Mouse (Mus musculus): Measurements from ENCODE around the gene Cfap52. TPM values are rescaled to one million over a fixed set of nuclear protein-coding genes. Genes with fewer than 3 reads are reported as not detected.

Gene Cfap52
- polyA plus RNA-seq, 1 experiment: 76.9 TPM

GRCm38 (mm10) chr11:67998905-67999304 lies 33.5 kb upstream of the Cfap52 start:
- Histone ChIP-seq H3K36me3 (ENCODE audit: control insufficient read depth, insufficient read depth, low read length) (no peaks in the 10 kb centered on the region), H3K27ac (ENCODE audit: control insufficient read depth, insufficient read depth, low read depth, low read length) (no peak overlapping the region), H3K4me1 (ENCODE audit: control insufficient read depth, insufficient read depth, low read length) (no peaks in the 10 kb centered on the region), H3K27me3 (ENCODE audit: control insufficient read depth, insufficient read depth, low read length) (no peaks in the 10 kb centered on the region), H3K4me3 (ENCODE audit: control insufficient read depth, low read depth, low read length) (no peak overlapping the region)
- no peak for TF ChIP-seq POLR2A (IDR thresholded peaks at IDR 0.05; ENCODE audit: control insufficient read depth, low read depth, low read length)
- TF ChIP-seq CTCF (IDR thresholded peaks at IDR 0.05; ENCODE audit: control insufficient read depth, insufficient read depth, insufficient replicate concordance, low read depth, low read length): no peak

GRCm38 (mm10) chr11:67995965-67996364 lies 30.5 kb upstream of the Cfap52 start:
- no peak overlapping the region for H3K4me3 ChIP-seq (ENCODE audit: control insufficient read depth, low read depth, low read length)
- TF ChIP-seq CTCF (IDR thresholded peaks at IDR 0.05; ENCODE audit: control insufficient read depth, insufficient read depth, insufficient replicate concordance, low read depth, low read length) (no peak), POLR2A (IDR thresholded peaks at IDR 0.05; ENCODE audit: control insufficient read depth, low read depth, low read length) (no peak)
- H3K36me3 ChIP-seq (ENCODE audit: control insufficient read depth, insufficient read depth, low read length): no peaks in the 10 kb centered on the region
- no peaks in the 10 kb centered on the region for H3K4me1 ChIP-seq (ENCODE audit: control insufficient read depth, insufficient read depth, low read length)
- no peak overlapping the region for H3K27ac ChIP-seq (ENCODE audit: control insufficient read depth, insufficient read depth, low read depth, low read length)
- no peaks in the 10 kb centered on the region for H3K27me3 ChIP-seq (ENCODE audit: control insufficient read depth, insufficient read depth, low read length)

GRCm38 (mm10) chr11:67991240-67991639 lies 25.8 kb upstream of the Cfap52 start:
- no peaks in the 10 kb centered on the region for H3K4me1 ChIP-seq (ENCODE audit: control insufficient read depth, insufficient read depth, low read length)
- H3K4me3 ChIP-seq (ENCODE audit: control insufficient read depth, low read depth, low read length): no peak overlapping the region
- no peak for TF ChIP-seq CTCF (IDR thresholded peaks at IDR 0.05; ENCODE audit: control insufficient read depth, insufficient read depth, insufficient replicate concordance, low read depth, low read length)
- no peak for TF ChIP-seq POLR2A (IDR thresholded peaks at IDR 0.05; ENCODE audit: control insufficient read depth, low read depth, low read length)
- no peaks in the 10 kb centered on the region for H3K27me3 ChIP-seq (ENCODE audit: control insufficient read depth, insufficient read depth, low read length)
- no peak overlapping the region for H3K27ac ChIP-seq (ENCODE audit: control insufficient read depth, insufficient read depth, low read depth, low read length)
- no peaks in the 10 kb centered on the region for H3K36me3 ChIP-seq (ENCODE audit: control insufficient read depth, insufficient read depth, low read length)

DNA sequence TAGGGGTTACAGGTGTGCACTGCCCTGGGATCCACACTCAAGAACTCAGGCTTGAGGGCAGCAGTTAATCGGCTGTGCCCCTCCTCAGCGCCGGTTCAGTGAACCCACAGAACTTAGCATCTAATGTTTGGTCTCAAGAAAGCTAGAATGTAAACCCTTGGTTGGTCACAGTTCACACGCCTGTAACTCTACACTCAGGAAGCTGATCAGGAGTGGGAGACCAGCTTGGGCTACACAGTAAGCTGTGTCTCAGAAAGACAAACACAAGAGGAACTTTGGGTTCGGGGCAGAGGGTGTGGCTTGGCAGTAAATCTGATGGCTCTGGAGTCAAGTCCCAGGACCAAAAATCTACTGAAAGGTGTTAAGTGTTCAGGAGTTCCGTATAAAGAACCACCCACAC lies 18.1 kb upstream of the Cfap52 start:
- H3K4me1 ChIP-seq (ENCODE audit: control insufficient read depth, insufficient read depth, low read length): no peaks in the 10 kb centered on the region
- no peaks in the 10 kb centered on the region for H3K27me3 ChIP-seq (ENCODE audit: control insufficient read depth, insufficient read depth, low read length)
- no peaks in the 10 kb centered on the region for H3K36me3 ChIP-seq (ENCODE audit: control insufficient read depth, insufficient read depth, low read length)
- no peak overlapping the region for H3K27ac ChIP-seq (ENCODE audit: control insufficient read depth, insufficient read depth, low read depth, low read length)
- no peak overlapping the region for H3K4me3 ChIP-seq (ENCODE audit: control insufficient read depth, low read depth, low read length)
- TF ChIP-seq POLR2A (IDR thresholded peaks at IDR 0.05; ENCODE audit: control insufficient read depth, low read depth, low read length) (no peak), CTCF (IDR thresholded peaks at IDR 0.05; ENCODE audit: control insufficient read depth, insufficient read depth, insufficient replicate concordance, low read depth, low read length) (no peak)

DNA sequence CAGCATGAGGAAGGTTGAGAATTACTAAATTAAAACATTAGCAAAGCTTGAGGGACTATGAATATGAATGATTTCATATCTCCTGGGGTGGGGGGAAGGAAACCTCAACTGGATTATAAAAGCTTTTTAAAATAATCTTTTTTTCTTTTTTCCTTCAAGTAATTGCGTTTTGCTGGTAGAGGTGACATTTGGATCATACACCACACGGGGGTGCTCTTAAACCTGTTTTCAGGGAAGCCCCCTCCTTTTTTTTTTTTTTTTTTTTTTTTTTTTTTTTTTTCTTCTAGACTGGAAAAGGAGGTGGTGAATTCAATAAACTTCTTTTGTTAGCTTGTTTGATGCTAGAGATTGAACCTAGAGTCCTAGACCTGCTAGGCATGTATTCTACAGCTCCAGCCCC lies 9.8 kb upstream of the Cfap52 start:
- Histone ChIP-seq H3K36me3 (ENCODE audit: control insufficient read depth, insufficient read depth, low read length) (no peaks in the 10 kb centered on the region), H3K4me3 (ENCODE audit: control insufficient read depth, low read depth, low read length) (no peak overlapping the region), H3K27me3 (ENCODE audit: control insufficient read depth, insufficient read depth, low read length) (no peaks in the 10 kb centered on the region), H3K27ac (ENCODE audit: control insufficient read depth, insufficient read depth, low read depth, low read length) (no peak overlapping the region), H3K4me1 (ENCODE audit: control insufficient read depth, insufficient read depth, low read length) (no peaks in the 10 kb centered on the region)
- no peak for TF ChIP-seq CTCF (IDR thresholded peaks at IDR 0.05; ENCODE audit: control insufficient read depth, insufficient read depth, insufficient replicate concordance, low read depth, low read length)
- TF ChIP-seq POLR2A (IDR thresholded peaks at IDR 0.05; ENCODE audit: control insufficient read depth, low read depth, low read length): no peak

- Histone ChIP-seq H3K4me1 (ENCODE audit: control insufficient read depth, insufficient read depth, low read length) (no peaks in the 10 kb centered on the region), H3K27ac (ENCODE audit: control insufficient read depth, insufficient read depth, low read depth, low read length) (no peak overlapping the region)
- no peak for TF ChIP-seq CTCF (IDR thresholded peaks at IDR 0.05; ENCODE audit: control insufficient read depth, insufficient read depth, insufficient replicate concordance, low read depth, low read length)
- TF ChIP-seq POLR2A (IDR thresholded peaks at IDR 0.05; ENCODE audit: control insufficient read depth, low read depth, low read length): no peak
Measured at GRCm38 (mm10) chr11:67973225-67973624, 7.8 kb upstream of the Cfap52 start.

DNA sequence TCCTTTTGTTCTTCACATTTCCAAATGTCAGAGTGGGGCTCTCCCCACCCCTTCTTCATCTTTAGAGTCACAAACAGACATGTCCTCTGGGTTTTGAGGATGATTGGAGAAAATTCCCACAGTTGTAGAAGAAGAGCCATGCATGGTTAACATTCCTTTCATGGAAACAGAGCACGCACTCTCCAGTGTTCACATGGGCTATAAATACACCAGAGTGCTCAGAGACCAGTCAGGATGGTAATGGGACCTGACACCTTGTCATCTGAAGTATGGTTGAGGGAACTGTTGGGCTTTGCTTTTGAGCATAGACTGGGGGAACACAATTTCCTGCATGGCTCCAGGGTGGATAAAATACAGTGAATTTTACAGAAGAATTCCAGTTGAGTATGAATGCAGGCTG lies 7.2 kb upstream of the Cfap52 start:
- TF ChIP-seq CTCF (IDR thresholded peaks at IDR 0.05; ENCODE audit: control insufficient read depth, insufficient read depth, insufficient replicate concordance, low read depth, low read length) (no peak), POLR2A (IDR thresholded peaks at IDR 0.05; ENCODE audit: control insufficient read depth, low read depth, low read length) (no peak)
- Histone ChIP-seq H3K27ac (ENCODE audit: control insufficient read depth, insufficient read depth, low read depth, low read length) (no peak overlapping the region), H3K36me3 (ENCODE audit: control insufficient read depth, insufficient read depth, low read length) (no peaks in the 10 kb centered on the region)

More at GRCm38 (mm10) chr11:67973225-67973624, 7.8 kb upstream of the Cfap52 start:
- no peaks in the 10 kb centered on the region for H3K27me3 ChIP-seq (ENCODE audit: control insufficient read depth, insufficient read depth, low read length)
- no peak overlapping the region for H3K4me3 ChIP-seq (ENCODE audit: control insufficient read depth, low read depth, low read length)
- no peaks in the 10 kb centered on the region for H3K36me3 ChIP-seq (ENCODE audit: control insufficient read depth, insufficient read depth, low read length)

GRCm38 (mm10) chr11:67967831-67968230 lies 2.4 kb upstream of the Cfap52 start:
- H3K4me3 ChIP-seq (ENCODE audit: control insufficient read depth, low read depth, low read length): no peak overlapping the region
- no peaks in the 10 kb centered on the region for H3K27me3 ChIP-seq (ENCODE audit: control insufficient read depth, insufficient read depth, low read length)
- H3K36me3 ChIP-seq (ENCODE audit: control insufficient read depth, insufficient read depth, low read length): no peaks in the 10 kb centered on the region
- no peak for TF ChIP-seq POLR2A (IDR thresholded peaks at IDR 0.05; ENCODE audit: control insufficient read depth, low read depth, low read length)
- no peak for TF ChIP-seq CTCF (IDR thresholded peaks at IDR 0.05; ENCODE audit: control insufficient read depth, insufficient read depth, insufficient replicate concordance, low read depth, low read length)
- H3K27ac ChIP-seq (ENCODE audit: control insufficient read depth, insufficient read depth, low read depth, low read length): no peak overlapping the region
- peaks cover 6% of the 10 kb centered on the region for H3K4me1 ChIP-seq (ENCODE audit: control insufficient read depth, insufficient read depth, low read length)

More for the DNA sequence above, 7.2 kb upstream of the Cfap52 start:
- Histone ChIP-seq H3K4me3 (ENCODE audit: control insufficient read depth, low read depth, low read length) (no peak overlapping the region), H3K4me1 (ENCODE audit: control insufficient read depth, insufficient read depth, low read length) (no peaks in the 10 kb centered on the region), H3K27me3 (ENCODE audit: control insufficient read depth, insufficient read depth, low read length) (no peaks in the 10 kb centered on the region)

Measured in testis, adult 2 months (tissue).